Mouse (Mus musculus) midbrain, embryonic 13.5 days (tissue): ENCODE data around the gene Cd55. TPM values are rescaled to one million over a fixed set of nuclear protein-coding genes. Genes with fewer than 3 reads are reported as not detected.

Experiments used
- ATAC-seq: fragments of 200-750 bp; cut with Nextera tagmentation; 2 replicates; pipeline ENCODE4 v1.8.0; 2017; ENCODE audit warnings: mild to moderate bottlenecking, moderate TSS enrichment, moderate library complexity
- H3K27ac ChIP-seq: fragments of 300-500 bp; sonication (generic); 2 replicates; pipeline ENCODE4 v1.5.1; 2015; ENCODE audit warnings: inconsistent platforms, mild to moderate bottlenecking, moderate library complexity
- H3K27me3 ChIP-seq: fragments of 300-500 bp; sonication (generic); 2 replicates; pipeline ENCODE4 v1.6.1; 2015; ENCODE audit warnings: mild to moderate bottlenecking, inconsistent platforms
- H3K36me3 ChIP-seq: fragments of 300-500 bp; sonication (generic); 2 replicates; pipeline ENCODE4 v1.6.1; 2015; ENCODE audit warnings: mild to moderate bottlenecking, inconsistent platforms
- H3K4me1 ChIP-seq: fragments of 300-500 bp; sonication (generic); replicated peaks from 2 replicates; pipeline ENCODE4 v1.6.1; 2015; ENCODE audit warnings: inconsistent platforms
- H3K4me2 ChIP-seq: fragments of 300-500 bp; sonication (generic); replicated peaks from 2 replicates; pipeline ENCODE4 v1.6.1; 2015; ENCODE audit warnings: moderate library complexity, mild to moderate bottlenecking, inconsistent platforms
- H3K4me3 ChIP-seq: fragments of 300-500 bp; sonication (generic); replicated peaks from 2 replicates; pipeline ENCODE4 v1.5.1; 2015; ENCODE audit warnings: mild to moderate bottlenecking, inconsistent platforms
- H3K9ac ChIP-seq: fragments of 300-500 bp; sonication (generic); replicated peaks from 2 replicates; pipeline ENCODE4 v1.6.1; 2015; ENCODE audit warnings: mild to moderate bottlenecking, inconsistent platforms
- H3K9me3 ChIP-seq: fragments of 300-500 bp; sonication (generic); 2 replicates; pipeline ENCODE4 v1.6.1; 2016; ENCODE audit warnings: mild to moderate bottlenecking, inconsistent platforms
- WGBS: fragments of 180-500 bp; shearing (Covaris S2); methylation state at CpG from one replicate; pipeline ENCODE4 v1.1.7; 2015; 5-methylcytosine and 5-hydroxymethylcytosine counted together
- polyA plus RNA-seq: library from polyadenylated mRNA; unstranded; fragments of >200 nt; fragmentation: Nextera tagmentation; extraction: Ambion mirVana; gene quantifications from 2 replicates; pipeline ENCODE4 v1.2.1, GENCODE M21; 2015

Cd55 gene
- polyA plus RNA-seq = 4.2 and 5.0 TPM in 2 replicates

DNA sequence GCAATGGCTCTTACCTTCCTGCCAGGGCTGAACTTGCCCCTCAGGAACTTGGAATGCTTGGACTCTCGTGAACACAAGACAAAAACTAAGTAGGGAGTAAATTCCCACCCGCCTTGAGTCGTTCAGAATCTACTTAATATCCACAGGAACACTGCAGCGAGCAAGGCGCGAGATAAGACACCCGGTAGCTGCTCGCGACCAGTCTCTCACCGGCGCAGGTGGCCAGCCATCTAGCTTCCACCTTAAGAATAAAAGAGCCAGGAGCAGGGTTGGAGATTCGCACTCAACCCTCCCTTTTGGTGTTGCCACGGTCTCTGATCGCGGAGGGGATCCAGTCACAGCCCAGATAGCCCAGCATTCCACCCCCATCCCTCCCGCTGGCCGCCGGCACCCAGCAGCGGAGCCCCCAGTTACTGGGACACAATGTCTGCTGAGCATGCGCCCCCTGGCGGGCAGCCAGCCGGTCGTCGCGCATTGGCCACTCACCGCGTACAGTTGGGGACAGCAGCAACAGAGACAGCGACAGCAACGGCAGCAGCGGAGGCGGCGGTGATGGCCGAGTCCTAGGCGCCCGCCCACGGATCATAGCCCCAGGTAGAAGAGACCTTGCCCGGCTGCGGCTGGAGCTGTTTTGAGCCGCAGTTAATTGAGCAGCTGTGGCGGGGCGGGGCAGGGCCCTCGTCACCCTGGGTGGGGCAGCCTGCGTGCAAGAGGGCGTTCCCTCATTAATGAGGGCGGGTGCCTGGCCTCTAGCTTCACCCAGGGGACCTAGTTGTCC, at the start of gene Cd55:
Cd55 (minus strand) TSS at position 661 of the 778 bp plus-strand sequence.
- peak; percentile 98 for ATAC-seq
- Histone ChIP-seq H3K27me3 (no peaks in the 10 kb centered on the region), H3K36me3 (no peaks in the 10 kb centered on the region), H3K27ac (peak within 1 kb of the TSS; percentile 62), H3K4me3 (peak within 1 kb of the TSS; percentile 67), H3K4me1 (no peaks in the 10 kb centered on the region), H3K9me3 (no peaks in the 10 kb centered on the region), H3K9ac (peak within 1 kb of the TSS; percentile 76), H3K4me2 (peak within 1 kb of the TSS; percentile 76)
- under 1% methylated on average over 45 of the region's 45 CpGs for WGBS

DNA sequence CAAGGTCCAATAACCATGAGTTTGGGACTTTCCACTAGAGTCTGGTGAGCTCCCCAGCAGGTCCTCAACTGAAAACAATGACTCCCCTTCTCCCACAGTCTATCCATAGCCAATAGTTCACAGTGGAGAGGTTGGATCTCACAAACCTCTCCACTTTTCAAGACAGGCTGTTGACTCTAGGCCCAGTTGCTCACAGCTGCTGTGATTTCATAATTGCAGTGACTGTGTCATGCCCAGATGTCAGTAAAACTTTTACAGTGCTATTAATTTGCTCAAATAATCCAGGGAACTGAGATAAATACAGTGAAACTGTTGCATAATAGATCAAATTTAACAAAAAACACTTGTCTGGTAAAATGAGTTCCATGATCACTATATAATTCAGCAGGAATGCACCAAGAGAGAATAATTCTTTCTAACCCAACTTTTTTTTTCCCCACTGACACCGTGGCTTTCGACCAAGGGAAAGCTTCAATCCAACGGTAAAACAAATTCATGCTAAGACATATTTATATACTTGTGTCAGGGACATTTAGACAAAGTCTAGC, 49.4 kb upstream of the Cd55 start:
- no peak overlapping the region for H3K4me2 ChIP-seq
- no peak overlapping the region for H3K27ac ChIP-seq
- H3K4me1 ChIP-seq = no peaks in the 10 kb centered on the region
- 95% methylated on average over 3 of the region's 3 CpGs for WGBS
- ATAC-seq = no peak
- H3K4me3 ChIP-seq = no peak overlapping the region
- no peaks in the 10 kb centered on the region for H3K9me3 ChIP-seq
- H3K27me3 ChIP-seq = no peaks in the 10 kb centered on the region
- H3K36me3 ChIP-seq = no peaks in the 10 kb centered on the region
- no peak overlapping the region for H3K9ac ChIP-seq

DNA sequence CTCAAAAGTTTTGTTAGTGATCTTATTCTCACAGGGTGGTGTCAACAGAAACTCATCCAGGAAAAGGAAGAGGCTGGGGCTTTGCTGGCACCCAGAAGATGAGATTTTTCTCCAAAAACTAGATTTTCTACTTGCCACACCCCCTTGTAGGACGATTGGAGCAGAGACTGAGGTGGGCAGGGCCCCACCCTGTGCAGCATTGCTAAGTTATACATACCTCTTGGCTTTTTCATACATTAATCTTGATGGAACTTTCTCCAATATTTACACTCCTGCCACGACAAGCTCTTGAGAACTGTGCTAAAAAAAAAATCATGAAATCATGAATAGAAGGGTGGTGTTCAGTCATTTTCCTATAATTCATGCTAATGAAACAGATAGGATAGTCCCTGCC, 46.4 kb upstream of the Cd55 start:
- H3K4me2 ChIP-seq = no peak overlapping the region
- no peak overlapping the region for H3K9ac ChIP-seq
- no peak overlapping the region for H3K4me3 ChIP-seq
- no peak for ATAC-seq
- H3K27ac ChIP-seq = no peak overlapping the region
- H3K27me3 ChIP-seq = no peaks in the 10 kb centered on the region
- 58% methylated on average over 2 of the region's 2 CpGs for WGBS
- H3K36me3 ChIP-seq = no peaks in the 10 kb centered on the region
- no peaks in the 10 kb centered on the region for H3K9me3 ChIP-seq
- no peaks in the 10 kb centered on the region for H3K4me1 ChIP-seq

DNA sequence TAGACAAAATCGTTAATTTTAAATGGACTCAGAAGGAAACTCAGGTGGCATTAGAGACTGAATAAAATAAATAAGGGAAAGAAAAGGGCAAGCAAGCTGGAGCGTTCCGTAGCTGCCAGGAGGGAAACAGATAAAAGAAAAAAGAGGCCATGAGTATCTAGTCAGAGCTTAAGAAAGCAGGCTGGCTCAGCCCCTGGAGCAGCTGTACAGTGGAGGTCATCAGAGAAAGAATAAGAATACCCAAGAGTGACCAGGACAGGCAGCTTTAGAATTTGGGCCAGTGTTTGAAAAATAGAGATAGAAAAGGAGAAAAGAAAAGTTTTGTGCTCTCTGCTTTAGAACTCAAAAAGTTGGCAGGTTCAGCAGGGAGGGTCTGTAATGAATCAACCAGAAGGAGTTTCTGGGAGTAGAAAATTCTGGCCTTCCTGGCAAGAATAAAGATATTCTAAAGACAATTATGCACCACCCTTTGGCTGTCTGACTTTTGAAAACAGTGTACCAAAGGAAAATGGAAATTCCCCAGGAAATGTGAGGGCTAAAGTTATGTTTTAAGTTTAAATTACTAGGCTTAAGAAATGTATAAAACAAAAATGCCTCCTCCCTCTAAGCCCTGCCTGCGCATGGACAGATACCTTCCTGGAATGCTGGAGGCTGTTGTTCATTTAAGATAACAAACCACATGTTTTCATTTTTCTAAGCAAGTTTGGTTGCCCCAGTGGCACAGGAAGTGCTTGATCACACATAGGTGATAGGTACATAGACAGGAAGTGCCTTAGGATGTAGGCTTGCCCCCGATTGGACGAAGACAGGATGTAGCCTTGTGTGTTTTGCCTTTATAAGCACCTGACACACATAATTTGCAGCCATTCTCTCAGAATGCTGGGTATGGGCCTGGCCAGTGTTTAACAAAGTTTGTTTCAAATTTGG, 45.7 kb upstream of the Cd55 start:
- Histone ChIP-seq H3K27me3 (no peaks in the 10 kb centered on the region), H3K36me3 (no peaks in the 10 kb centered on the region), H3K9me3 (no peaks in the 10 kb centered on the region), H3K27ac (no peak overlapping the region), H3K9ac (no peak overlapping the region), H3K4me3 (no peak overlapping the region), H3K4me1 (no peaks in the 10 kb centered on the region), H3K4me2 (no peak overlapping the region)
- ATAC-seq = no peak
- WGBS = 73% methylated on average over 6 of the region's 6 CpGs

DNA sequence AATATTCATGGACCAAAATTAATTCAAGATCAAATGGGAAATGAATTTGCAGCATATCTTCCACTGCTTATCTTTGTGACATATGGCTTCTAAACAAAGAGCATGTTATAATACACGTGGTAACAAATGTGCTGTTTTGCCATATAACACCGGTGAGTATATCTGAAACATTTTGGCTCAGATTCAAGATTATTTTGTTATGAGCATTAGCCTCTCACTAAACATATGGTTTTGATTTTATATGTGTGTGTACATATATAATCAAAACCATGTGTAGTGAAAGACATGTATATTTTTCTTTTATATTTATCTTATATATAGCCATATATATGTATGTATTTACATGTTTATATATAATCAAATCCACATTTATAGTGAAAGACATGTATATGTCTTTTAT, 44.9 kb upstream of the Cd55 start:
- Histone ChIP-seq H3K4me3 (no peak overlapping the region), H3K27ac (no peak overlapping the region), H3K9me3 (no peaks in the 10 kb centered on the region), H3K4me1 (no peaks in the 10 kb centered on the region), H3K36me3 (no peaks in the 10 kb centered on the region), H3K4me2 (no peak overlapping the region), H3K27me3 (no peaks in the 10 kb centered on the region), H3K9ac (no peak overlapping the region)
- 86% methylated on average over 2 of the region's 2 CpGs for WGBS
- ATAC-seq = no peak

DNA sequence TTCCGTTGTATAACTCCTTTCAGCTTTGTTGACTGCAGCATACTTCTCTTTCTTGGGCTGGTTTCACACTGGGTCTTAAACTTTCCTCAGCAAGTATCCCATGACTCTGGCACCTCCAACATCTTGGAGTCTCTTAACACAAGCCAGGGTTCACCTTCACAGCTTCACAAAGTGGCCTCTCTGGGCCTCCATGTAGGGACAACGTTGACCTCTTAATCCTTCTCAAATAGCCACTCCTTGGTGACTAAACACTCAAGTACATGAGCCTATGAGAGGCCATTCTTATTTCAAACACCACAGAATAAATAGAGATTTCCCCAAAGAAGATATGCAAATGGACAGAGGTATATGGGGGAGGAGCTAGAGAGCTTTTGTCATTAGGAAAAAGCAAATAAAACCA, 37.4 kb upstream of the Cd55 start:
- Histone ChIP-seq H3K4me2 (no peak overlapping the region), H3K9ac (no peak overlapping the region), H3K9me3 (no peaks in the 10 kb centered on the region), H3K4me3 (no peak overlapping the region), H3K36me3 (no peaks in the 10 kb centered on the region), H3K27ac (no peak overlapping the region), H3K4me1 (no peaks in the 10 kb centered on the region), H3K27me3 (no peaks in the 10 kb centered on the region)
- ATAC-seq = no peak
- WGBS = 64% methylated on average over 2 of the region's 2 CpGs

DNA sequence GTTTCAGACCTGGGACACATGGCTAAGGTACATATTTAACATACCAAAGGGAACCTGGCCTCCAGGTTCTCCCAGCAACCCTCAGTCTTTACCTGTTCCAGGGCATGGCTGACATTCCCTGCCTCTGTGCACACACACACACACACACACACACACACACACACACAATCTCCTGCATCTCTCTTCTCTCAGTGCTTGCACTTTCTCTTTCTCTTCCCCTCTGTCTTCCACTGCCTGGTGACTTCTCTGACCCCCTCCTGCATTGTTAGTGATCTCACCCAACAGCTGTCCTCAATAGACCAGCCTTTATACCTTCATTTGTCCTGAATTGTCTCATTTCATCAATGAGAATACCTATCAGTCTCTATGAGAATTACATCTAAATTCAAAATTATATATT, 35.8 kb upstream of the Cd55 start:
- Histone ChIP-seq H3K9me3 (no peaks in the 10 kb centered on the region), H3K27ac (no peak overlapping the region), H3K27me3 (no peaks in the 10 kb centered on the region), H3K9ac (no peak overlapping the region), H3K4me1 (no peaks in the 10 kb centered on the region), H3K4me3 (no peak overlapping the region), H3K36me3 (no peaks in the 10 kb centered on the region), H3K4me2 (no peak overlapping the region)
- ATAC-seq = no peak

DNA sequence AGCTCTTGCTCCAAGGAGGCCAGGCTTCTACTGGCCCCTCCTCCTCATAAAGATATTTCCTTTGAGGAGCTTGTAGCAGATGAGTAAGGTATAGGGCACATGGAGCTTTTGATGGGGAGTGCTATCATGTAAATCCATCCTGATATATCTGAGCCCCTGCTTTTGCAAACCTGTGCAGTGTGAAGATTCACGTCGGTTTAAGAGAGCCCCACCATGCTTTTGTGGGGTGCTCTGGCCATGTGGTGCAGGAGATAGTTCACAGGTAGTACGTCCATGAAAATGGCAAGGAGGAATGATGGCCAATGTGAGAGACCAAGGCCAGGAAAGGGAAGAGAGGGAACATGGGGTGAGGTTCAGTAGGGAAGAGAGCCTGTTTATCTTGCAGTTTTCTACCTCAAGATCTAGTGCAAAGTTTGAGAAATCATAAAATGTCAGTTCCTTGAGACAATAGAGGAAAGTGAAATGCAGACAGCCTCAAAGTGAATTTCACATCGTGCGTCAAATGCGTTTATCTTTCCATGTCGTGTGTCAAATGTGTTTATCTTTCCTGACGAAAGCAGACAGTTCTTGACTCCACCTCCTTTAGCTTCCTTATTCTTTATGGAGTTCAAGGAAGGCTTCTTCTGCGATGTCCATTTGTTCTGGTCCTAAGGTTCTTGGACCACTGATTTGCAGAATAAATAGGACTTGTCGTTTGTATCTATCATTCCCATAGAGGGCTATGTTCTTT, 24.4 kb upstream of the Cd55 start:
- Histone ChIP-seq H3K9me3 (no peaks in the 10 kb centered on the region; the same call in 1 of the 2 replicates), H3K27me3 (no peaks in the 10 kb centered on the region), H3K4me2 (no peak overlapping the region), H3K36me3 (no peaks in the 10 kb centered on the region), H3K27ac (no peak overlapping the region), H3K4me1 (no peaks in the 10 kb centered on the region), H3K9ac (no peak overlapping the region), H3K4me3 (no peak overlapping the region)
- ATAC-seq = no peak
- 88% methylated on average over 10 of the region's 10 CpGs for WGBS

DNA sequence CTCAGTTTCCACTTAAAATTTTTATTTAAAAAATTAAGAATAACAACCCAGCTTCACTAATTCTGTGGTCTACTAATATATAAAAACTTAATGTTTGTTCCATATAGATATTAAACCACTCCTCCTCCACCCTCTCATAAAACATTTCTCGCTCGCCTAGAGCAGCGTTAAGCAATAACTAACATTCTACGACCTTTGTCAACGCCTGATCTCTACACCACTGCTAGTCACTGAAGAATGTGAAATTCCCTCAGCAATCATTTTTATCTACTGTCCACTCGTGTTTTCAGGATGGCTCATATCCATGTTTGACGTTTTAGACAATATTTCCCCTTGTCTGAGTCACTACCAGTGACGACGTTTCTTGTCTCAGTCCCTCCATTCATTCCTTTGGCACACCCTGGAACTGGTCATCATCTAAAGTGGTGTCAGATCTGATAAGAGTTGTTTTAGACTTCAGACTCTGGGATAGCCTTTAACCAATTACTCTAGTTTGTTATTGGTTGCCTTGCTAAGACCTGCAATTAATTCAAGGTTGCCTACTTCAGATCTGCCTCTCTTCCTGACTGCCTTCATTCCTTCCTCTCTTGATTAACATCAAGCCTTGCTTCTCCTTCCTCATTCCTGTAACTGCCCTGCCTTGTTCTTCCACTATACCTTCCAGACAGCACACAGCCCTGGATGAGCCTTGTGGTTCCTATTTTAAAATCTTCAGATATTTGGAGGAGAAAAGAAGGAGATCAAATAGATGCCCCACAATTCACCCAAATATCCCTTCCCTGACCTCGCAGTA, 23.5 kb upstream of the Cd55 start:
- Histone ChIP-seq H3K27ac (no peak overlapping the region), H3K27me3 (no peaks in the 10 kb centered on the region), H3K4me3 (no peak overlapping the region), H3K36me3 (no peaks in the 10 kb centered on the region), H3K4me2 (no peak overlapping the region), H3K9ac (no peak overlapping the region), H3K9me3 (no peaks in the 10 kb centered on the region; the same call in 1 of the 2 replicates), H3K4me1 (no peaks in the 10 kb centered on the region)
- 90% methylated on average over 10 of the region's 10 CpGs for WGBS
- ATAC-seq = no peak

DNA sequence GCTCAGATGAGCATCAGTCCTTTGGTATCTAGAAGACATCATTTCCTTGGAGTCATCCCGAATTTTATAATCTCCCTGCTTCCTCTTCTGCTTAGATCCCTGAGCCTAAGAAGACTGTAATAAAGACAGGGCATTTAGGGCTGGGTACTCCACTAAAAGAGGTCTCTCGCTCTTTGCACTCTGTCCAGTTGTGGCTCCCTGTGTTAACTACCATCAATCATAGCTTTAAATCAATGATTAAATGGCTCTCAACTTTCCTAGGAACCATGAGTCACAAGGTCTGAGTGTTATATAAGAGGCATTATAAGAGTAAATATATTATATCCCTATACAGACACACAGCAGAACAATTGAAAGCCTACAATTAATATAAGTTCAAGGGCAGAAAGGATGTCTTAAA, 22.8 kb upstream of the Cd55 start:
- Histone ChIP-seq H3K27me3 (no peaks in the 10 kb centered on the region), H3K9me3 (no peaks in the 10 kb centered on the region; the same call in 1 of the 2 replicates), H3K4me2 (no peak overlapping the region), H3K4me1 (no peaks in the 10 kb centered on the region), H3K36me3 (no peaks in the 10 kb centered on the region), H3K4me3 (no peak overlapping the region), H3K27ac (no peak overlapping the region), H3K9ac (no peak overlapping the region)
- 82% methylated on average over 2 of the region's 2 CpGs for WGBS
- no peak for ATAC-seq

DNA sequence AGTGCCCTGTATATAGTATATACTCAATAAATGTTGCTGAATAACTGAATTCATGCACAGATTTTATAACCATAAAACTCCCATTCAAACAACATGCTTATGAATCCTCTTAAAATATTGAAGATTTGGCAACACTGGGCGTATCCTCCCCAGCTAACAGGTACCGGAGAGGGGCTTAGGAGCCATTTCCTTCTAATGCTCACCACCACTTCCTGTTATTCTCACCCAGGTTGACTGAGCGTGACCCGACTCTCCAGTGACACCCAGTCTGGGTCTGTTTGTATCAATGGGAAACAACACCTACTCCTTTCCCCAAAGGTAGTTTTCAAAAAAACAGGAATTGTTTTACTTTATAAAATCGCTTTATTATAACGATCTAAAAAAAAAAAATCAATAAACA, 12.4 kb upstream of the Cd55 start:
- Histone ChIP-seq H3K36me3 (no peaks in the 10 kb centered on the region), H3K9me3 (no peaks in the 10 kb centered on the region), H3K4me2 (no peak overlapping the region), H3K4me1 (no peaks in the 10 kb centered on the region), H3K27ac (no peak overlapping the region), H3K27me3 (no peaks in the 10 kb centered on the region), H3K9ac (no peak overlapping the region), H3K4me3 (no peak overlapping the region)
- ATAC-seq = no peak
- 89% methylated on average over 6 of the region's 6 CpGs for WGBS
